ENCODE assay signal across 18 mouse cellular contexts in the genomic region with DNA sequence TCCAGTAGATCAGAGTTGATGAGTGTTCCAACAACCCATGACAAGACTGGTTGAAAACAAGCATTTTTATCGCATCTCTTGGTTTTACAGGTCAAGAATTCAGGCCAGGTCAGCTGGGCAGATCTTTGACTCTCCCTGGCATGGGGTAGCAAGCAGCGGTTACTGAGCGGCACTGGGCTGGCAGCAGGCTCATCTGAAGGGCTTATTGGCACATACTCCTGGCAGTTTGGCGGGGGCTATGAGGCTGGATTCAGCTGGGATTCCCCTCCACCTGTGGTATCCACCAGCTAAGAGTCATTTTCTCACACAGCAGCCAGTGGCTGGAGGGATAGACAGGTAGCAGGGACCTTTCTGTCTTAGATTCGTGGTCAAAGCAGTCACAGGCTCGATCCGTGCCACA. TPM values are rescaled to one million over a fixed set of nuclear protein-coding genes. Genes with fewer than 3 reads are reported as not detected.
DNase-seq lines count a peak whose midpoint lies in the region; ATAC-seq lines count a peak whose summit lies in the region.
"Had no signal": no experiment of that assay in that cellular context is flagged by ENCODE, and none has a peak within 500 bp of the region (broad histone marks: within the 10 kb centered on the region; RNA-seq: fewer than 3 reads in every experiment).

No protein-coding gene starts in this region.

- H3K4me2 ChIP-seq in embryonic facial prominence, embryonic 15.5 days (replicated peaks) = no peak overlapping the region
- H3K4me2 ChIP-seq in heart, embryonic 14.5 days (ENCODE audit: low read length) = peak overlapping the region; percentile 3; the same call in 1 of the 2 replicates
- H3K4me2 ChIP-seq: intestine, embryonic 15.5 days; liver, embryonic 15.5 days; lung, embryonic 15.5 days; stomach, embryonic 15.5 days had no signal

- 90% methylated on average over 7 of the region's 7 CpGs for WGBS in embryonic facial prominence, embryonic 15.5 days
- WGBS in heart, embryonic 14.5 days = 93% methylated on average over 7 of the region's 7 CpGs

- H3K36me3 ChIP-seq in embryonic facial prominence, embryonic 15.5 days = no peaks in the 10 kb centered on the region
- no peaks in the 10 kb centered on the region for H3K36me3 ChIP-seq in heart, embryonic 14.5 days (ENCODE audit: control insufficient read depth, insufficient read depth, low read length)
- H3K36me3 ChIP-seq: intestine, embryonic 15.5 days; liver, embryonic 15.5 days; lung, embryonic 15.5 days; stomach, embryonic 15.5 days had no signal

- no peaks in the 10 kb centered on the region for H3K27me3 ChIP-seq in embryonic facial prominence, embryonic 15.5 days
- no peaks in the 10 kb centered on the region for H3K27me3 ChIP-seq in heart, embryonic 14.5 days (ENCODE audit: control insufficient read depth, insufficient read depth, low read length)
- H3K27me3 ChIP-seq: intestine, embryonic 15.5 days; lung, embryonic 15.5 days; stomach, embryonic 15.5 days had no signal

- 0 out of 2 replicates have a peak overlapping the region, but pooled peaks have one; percentile 53 for H3K27ac ChIP-seq in embryonic facial prominence, embryonic 15.5 days (replicated peaks)
- peak overlapping the region; percentile 76 to 92 for H3K27ac ChIP-seq in heart, embryonic 14.5 days (replicated peaks in 1 of 2; ENCODE audit: control insufficient read depth in 1 of 2, insufficient read depth in 1 of 2, low read depth in 2 of 2, low read length in 2 of 2)
- H3K27ac ChIP-seq: intestine, embryonic 15.5 days; liver, embryonic 15.5 days; stomach, embryonic 15.5 days had no signal

- no peak for ATAC-seq in embryonic facial prominence, embryonic 15.5 days (ENCODE audit: insufficient number of reproducible peaks, low FRiP score, low TSS enrichment, low read depth)
- ATAC-seq in heart, embryonic 14.5 days (ENCODE audit: insufficient number of reproducible peaks, insufficient read depth, low FRiP score, low read depth) = no peak
- ATAC-seq: forebrain, embryonic 16.5 days; hindbrain, embryonic 16.5 days; intestine, embryonic 15.5 days; midbrain, embryonic 16.5 days had no signal

- H3K9me3 ChIP-seq in embryonic facial prominence, embryonic 15.5 days (replicated peaks) = no peaks in the 10 kb centered on the region
- H3K9me3 ChIP-seq in heart, embryonic 14.5 days (ENCODE audit: control insufficient read depth, low read length) = no peaks in the 10 kb centered on the region
- H3K9me3 ChIP-seq: intestine, embryonic 15.5 days; liver, embryonic 15.5 days; lung, embryonic 15.5 days; stomach, embryonic 15.5 days had no signal

- no peak overlapping the region for H3K9ac ChIP-seq in embryonic facial prominence, embryonic 15.5 days
- 0 out of 2 replicates have a peak overlapping the region, but pooled peaks have one; percentile 18 for H3K9ac ChIP-seq in heart, embryonic 14.5 days (ENCODE audit: low read length)
- H3K9ac ChIP-seq: intestine, embryonic 15.5 days; liver, embryonic 15.5 days; lung, embryonic 15.5 days; stomach, embryonic 15.5 days had no signal

- H3K4me3 ChIP-seq in embryonic facial prominence, embryonic 15.5 days (replicated peaks) = no peak overlapping the region
- no peak overlapping the region for H3K4me3 ChIP-seq in heart, embryonic 14.5 days (ENCODE audit: control insufficient read depth in 1 of 2, insufficient read depth in 1 of 2, low read depth in 1 of 2, low read length in 2 of 2)
- H3K4me3 ChIP-seq: intestine, embryonic 15.5 days; liver, embryonic 15.5 days; lung, embryonic 15.5 days; stomach, embryonic 15.5 days had no signal

- intact Hi-C loops in left cerebral cortex, postnatal 4 days (cut with DNase I) = no loop called here
- intact Hi-C loops in left cerebral cortex, postnatal 14 days (cut with DNase I) = no loop called here

- DNase-seq in left cerebral cortex, postnatal 4 days = peak; percentile 22
- no peak for DNase-seq in left cerebral cortex, postnatal 14 days (ENCODE audit: low spot score in 2 of 2)
- DNase-seq in heart, postnatal 4 days = peak; percentile 50
- no peak for DNase-seq in ovary, adult 18-20 months (ENCODE audit: low spot score)
- no peak for DNase-seq in Muller cell, postnatal 12 days (ENCODE audit: inconsistent ontology term)
- no peak for DNase-seq in embryo, embryonic 10.5 days (ENCODE audit: low spot score)
- DNase-seq: layer of hippocampus, postnatal 36 days; thymus, postnatal 25 days had no signal

- H3K4me1 ChIP-seq in embryonic facial prominence, embryonic 15.5 days = peaks cover 60% of the 10 kb centered on the region
- H3K4me1 ChIP-seq in heart, embryonic 14.5 days (ENCODE audit: control insufficient read depth in 2 of 2, insufficient read depth in 2 of 2, low read length in 2 of 2) = peaks cover 58 to 67% of the 10 kb centered on the region in 2 experiments

RNA-seq across cellular contexts. Expression of a gene that starts 32.1 kb away (rescaled TPM):
- total RNA-seq in left cerebral cortex, postnatal 4 days (2021) = under 1 TPM; 0.28 to 0.32 TPM
- total RNA-seq in left cerebral cortex, postnatal 14 days (2021) = under 1 TPM; 0.35 to 0.40 TPM
- 1.6 and 1.8 TPM in 2 replicates for polyA plus RNA-seq in embryonic facial prominence, embryonic 15.5 days (2015; fragmentation: Nextera tagmentation; extraction: Ambion mirVana)
- polyA plus RNA-seq in heart, embryonic 14.5 days (2014; fragmentation: Nextera tagmentation; extraction: Ambion mirVana) = 0.65 and 0.98 TPM in 2 replicates
- 1 to 10 TPM; 2.3 to 3.2 TPM for total RNA-seq in heart, postnatal 4 days (2021)
- polyA plus RNA-seq: C2C12 had no signal

Comparison
In these comparisons a context has a peak if more than half of its experiments do, and no peak if none do; other contexts are left out.
1. DNase-seq: peak in left cerebral cortex, postnatal 4 days (single experiment) and heart, postnatal 4 days (single experiment); none in left cerebral cortex, postnatal 14 days (0 of 2), ovary, adult 18-20 months (single experiment), Muller cell, postnatal 12 days (single experiment) and embryo, embryonic 10.5 days (single experiment).